Mouse (Mus musculus): Measurements from ENCODE around the gene Cux1. TPM values are rescaled to one million over a fixed set of nuclear protein-coding genes. Genes with fewer than 3 reads are reported as not detected.

Cux1 gene
- polyA plus RNA-seq, 1 experiment from 2014 or later: 126 TPM

DNA sequence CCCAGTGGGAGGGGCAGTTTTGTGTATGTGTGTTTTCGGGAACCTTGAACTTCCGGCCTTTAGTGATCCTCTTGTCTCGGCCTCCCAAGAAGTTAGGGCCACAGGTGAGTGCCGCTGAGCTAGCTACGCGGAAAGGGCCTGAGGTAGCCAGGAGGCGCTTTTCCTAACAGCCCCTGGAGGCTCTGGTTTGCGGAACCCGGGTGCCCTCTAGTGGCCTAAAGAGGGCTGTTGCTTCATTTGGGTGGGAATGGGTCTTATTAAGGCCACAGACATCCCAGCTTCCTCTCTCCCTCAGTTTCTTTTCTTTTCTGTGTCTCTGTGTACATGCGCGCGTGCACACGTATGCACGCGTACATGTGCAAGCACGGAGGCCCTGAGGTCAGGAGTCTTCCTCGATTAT lies 314.4 kb downstream of the Cux1 start:
- peak; percentile 81 for DNase-seq (ENCODE audit: low spot score)

GRCm38 (mm10) chr5:136251004-136251403 lies 316.3 kb downstream of the Cux1 start:
- DNase-seq (ENCODE audit: low spot score): peak; percentile 45

DNA sequence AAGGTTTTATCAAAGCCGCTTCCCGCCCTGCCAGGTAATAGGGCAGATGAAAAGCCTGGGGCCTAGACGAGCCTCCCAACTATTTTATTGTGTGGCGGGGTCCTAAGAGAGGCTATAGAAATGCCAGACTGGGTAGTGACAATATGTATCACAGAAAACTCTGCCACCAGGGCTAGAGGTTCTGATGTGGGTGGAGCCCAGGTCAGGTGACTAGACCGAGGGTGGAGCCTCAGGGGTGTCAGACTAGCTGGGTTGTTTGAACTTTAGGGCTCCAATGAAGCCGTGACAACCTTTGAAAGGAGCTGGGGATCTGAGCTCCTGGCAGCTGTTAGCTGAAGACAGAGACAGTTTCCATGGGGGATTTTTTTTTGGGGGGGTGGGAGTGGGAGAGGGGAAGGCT lies 318.8 kb downstream of the Cux1 start:
- peak; percentile 53 for DNase-seq (ENCODE audit: low spot score)

DNA sequence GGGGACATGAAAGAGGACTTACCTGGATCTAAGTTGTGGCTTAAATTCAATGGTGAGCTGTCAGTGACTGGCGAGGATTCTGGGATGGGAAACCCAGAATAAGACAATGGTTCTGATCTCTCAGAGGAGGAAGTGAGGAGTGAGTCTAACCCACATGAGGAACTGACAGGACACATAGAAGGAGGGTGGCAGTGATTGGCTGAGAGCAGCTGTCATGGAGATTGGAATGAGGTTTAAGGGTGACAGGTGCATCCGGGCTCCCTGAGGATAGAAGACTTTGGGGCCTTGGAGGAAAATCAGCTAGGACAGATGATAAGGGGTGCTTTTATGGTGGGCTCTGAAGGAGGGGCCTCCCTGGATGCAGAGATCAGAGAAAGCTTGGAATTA lies 320.8 kb downstream of the Cux1 start, which contains the start of gene Sh2b2:
Gene Sh2b2 (minus strand): TSS at position 105 of the 387 bp plus-strand sequence.
- DNase-seq (ENCODE audit: low spot score): no peak

- DNase-seq (ENCODE audit: low spot score): peak; percentile 27
These were observed 321.5 kb downstream of the Cux1 start for GRCm38 (mm10) chr5:136245541-136246451.

GRCm38 (mm10) chr5:136244762-136245540 lies 322.3 kb downstream of the Cux1 start:
- peak; percentile 65 for DNase-seq (ENCODE audit: low spot score)

DNA sequence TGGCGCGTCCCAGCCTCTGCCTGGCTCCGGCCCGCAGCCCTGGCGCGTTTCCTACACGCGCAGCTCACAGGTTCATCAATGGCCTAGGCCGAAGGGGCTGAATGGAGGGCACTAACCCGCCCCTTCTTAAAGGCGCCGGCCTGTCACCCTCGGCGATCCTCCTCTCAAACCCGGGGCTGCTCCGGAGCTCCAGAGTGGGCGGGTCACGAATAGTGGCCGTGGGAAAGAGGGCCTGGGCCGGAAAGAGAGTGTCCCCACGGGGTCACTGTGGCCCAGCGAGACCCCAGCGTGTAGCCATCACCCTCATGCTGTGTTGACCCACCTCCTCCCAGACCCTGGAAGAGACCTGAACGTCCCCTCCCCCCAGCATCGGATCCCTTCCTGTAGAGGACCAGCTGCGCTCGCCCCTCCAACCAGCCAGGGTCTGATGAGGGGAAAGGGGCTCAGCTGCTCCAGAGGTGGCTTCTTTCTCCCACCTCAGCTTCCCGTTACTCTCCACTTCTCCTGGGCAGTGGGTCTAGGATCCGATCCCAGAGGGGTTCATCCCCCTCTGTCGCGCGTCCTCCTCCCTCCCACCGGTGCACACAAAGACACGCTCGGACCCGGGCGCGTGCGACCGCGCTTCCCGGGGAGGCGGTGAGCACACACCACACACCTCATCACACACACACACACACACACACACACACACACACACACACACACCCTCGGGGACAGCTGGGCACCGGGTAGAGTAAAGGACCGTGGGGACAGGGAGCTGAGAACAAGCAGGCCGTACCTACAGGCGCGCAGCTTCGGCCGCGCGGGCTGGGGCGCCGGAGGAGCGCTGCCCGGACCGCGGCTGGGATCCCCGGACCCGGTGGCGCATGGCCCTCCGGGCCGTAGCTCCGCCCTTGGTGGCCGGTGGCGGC lies 323.2 kb downstream of the Cux1 start:
- DNase-seq (ENCODE audit: low spot score): peak; percentile 23

DNA sequence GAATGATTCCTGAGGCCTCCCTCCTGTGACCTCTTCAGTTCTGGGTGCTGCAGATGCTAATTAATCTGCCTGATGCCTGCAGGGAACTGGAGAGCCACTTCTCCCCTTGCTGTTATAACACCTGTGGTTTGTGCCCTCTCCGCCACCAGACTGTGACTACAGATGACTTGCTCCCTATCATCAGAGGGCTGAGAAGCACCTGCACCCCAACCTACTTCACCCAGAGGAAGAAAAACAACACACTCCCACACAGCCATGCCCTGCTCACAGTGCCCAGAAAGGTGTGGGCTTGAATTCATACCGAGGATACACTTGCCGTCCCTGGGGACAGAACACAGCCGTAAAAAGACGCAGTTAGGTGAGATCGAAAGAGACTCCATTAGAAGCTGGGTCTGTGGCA lies 326.1 kb downstream of the Cux1 start:
- DNase-seq (ENCODE audit: low spot score): peak; percentile 37

GRCm38 (mm10) chr5:136240381-136240780 lies 326.9 kb downstream of the Cux1 start:
- DNase-seq (ENCODE audit: low spot score): peak; percentile 27

GRCm38 (mm10) chr5:136237607-136238006 lies 329.7 kb downstream of the Cux1 start:
- no peak for DNase-seq (ENCODE audit: low spot score)

DNA sequence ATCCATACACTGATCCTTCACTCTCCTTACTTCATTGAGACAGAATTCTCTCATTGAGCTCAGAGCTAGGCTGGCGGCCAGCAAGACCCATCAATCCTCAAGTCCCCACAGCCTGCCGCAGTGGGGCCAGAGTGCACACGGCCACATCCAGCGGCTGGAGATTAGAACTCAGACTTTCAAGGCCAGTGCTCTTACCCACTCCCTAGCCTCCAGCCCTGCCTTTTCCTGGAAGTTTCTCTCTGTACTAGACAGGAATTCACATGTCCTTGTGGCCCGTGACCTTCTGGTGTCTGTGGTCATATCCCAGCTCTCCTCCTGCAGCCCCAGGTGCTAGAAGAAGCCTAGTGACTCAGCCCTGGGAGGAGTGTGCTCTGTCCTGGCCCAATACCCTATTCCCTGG lies 330.7 kb downstream of the Cux1 start:
- DNase-seq (ENCODE audit: low spot score): no peak

DNA sequence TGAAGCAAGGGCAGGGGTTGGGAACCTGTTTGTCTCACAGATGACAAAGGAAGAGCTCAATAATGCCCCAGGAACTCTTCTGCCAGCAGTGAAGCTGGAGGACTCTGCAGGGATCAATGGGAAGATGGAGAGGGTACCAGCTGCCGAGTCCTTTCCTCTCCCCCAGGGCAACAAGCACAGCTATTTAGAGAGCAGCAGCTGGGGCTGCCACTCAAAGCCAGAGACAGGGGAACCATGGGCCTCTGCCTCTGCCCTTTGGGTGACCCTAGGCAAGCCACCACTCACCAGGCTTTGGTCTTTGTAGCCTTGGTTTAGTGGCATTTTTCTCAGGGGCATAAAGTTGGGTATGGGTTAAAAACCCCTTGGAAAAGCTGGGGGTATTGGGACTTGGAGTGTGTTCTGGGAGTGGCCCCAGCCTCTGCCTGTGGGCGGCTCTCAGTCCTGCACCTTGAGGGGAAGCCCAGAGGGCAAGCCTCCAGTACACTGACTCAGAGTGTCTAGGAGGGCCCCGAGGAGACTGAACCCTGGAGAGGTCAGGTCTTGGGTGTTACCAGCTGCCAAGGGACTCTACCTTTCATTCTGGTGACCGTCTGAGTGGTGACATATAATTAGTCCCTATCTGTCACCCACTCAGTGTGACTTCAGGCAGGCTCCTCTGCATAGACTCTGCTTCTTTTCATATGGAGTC lies 336.8 kb downstream of the Cux1 start:
- DNase-seq (ENCODE audit: low spot score): no peak

DNA sequence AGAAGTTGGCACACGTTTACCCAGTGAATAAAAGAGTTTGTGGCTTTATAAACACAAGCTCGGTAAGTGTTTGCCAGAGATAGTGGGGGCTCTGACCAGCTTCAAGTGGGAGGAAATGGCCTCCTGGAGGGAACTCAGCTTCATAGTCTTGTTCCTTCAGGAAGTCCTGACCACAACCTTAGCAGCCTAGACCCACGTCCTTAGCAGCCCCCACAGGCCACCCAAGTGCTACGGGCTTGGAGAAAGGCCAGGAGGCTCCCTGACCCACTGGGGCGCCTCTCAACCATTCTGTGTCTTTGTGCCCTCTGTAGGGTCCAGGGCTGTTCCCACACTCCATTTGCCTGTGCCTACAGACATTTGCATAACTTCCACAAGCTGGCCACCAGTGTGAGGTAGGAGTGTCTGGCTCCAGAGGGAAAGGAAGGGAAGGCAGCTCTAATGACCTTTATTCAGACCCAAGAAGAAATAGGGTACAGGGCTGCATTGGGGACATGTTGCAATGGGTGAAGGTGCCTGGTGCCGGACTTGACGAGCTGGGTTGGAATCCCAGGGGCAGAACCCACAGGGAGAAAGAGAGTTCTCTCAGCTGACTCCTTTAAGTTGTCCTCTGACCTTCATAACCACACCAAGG lies 340.9 kb downstream of the Cux1 start:
- no peak for DNase-seq (ENCODE audit: low spot score)

DNA sequence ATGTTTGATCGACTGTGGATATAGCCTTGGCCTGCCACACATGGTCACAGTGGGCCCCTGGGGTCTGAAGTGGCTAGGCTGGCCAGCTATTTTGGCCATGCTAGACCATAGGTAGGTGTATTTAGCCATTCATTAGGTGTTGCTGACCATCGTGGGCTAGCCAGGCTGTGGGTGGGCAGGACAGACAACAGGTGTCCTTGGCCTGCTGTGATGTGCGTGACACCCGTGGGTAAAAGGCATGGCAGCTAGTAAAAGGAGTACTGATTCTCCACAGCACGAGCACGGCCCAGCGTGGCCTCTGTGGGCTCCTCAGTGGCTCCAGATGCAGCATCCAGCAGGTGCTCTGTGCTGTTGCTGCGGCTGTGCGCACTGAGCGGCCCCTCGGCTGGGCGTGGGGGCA lies 348.7 kb downstream of the Cux1 start:
- no peak for DNase-seq (ENCODE audit: low spot score)

GRCm38 (mm10) chr5:136217932-136218381 lies 349.3 kb downstream of the Cux1 start:
- DNase-seq (ENCODE audit: low spot score): no peak

DNA sequence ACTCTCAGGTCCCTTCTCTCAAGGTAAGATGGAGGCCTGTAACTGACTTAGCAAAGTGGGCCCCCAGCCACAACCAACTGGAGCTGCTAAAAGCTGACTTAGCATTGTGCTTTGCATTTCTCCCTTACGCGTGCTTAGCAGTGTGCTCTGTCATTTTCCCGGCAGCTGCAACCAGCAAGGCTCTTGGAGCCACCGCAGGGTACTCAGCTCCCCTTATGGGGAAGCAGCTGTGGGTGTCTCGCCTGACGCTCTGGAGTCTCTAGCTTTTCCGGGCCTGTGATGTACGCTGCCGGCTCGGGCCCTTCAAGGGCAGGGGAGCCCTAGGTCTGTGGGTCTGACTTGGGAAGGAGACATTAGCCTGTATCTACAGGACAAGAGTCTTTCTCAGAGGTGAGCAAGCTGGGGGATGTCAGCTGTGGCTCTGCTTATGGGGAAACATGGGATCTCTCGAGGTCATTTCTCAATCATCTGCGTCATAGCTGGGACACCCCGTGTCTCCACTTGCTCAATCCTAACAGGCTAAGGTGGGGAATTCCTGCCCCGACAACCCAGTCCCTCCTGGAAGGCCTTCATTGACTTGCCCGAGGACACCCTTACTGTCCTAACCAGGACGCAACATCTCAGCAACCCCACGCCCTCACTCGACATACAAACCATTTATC lies 350.2 kb downstream of the Cux1 start:
- peak; percentile 57 for DNase-seq (ENCODE audit: low spot score)

- DNase-seq (ENCODE audit: low spot score): no peak
These were observed 351.3 kb downstream of the Cux1 start for GRCm38 (mm10) chr5:136215958-136216357.

GRCm38 (mm10) chr5:136215211-136215610 lies 352.1 kb downstream of the Cux1 start:
- DNase-seq (ENCODE audit: low spot score): peak; percentile 12

DNA sequence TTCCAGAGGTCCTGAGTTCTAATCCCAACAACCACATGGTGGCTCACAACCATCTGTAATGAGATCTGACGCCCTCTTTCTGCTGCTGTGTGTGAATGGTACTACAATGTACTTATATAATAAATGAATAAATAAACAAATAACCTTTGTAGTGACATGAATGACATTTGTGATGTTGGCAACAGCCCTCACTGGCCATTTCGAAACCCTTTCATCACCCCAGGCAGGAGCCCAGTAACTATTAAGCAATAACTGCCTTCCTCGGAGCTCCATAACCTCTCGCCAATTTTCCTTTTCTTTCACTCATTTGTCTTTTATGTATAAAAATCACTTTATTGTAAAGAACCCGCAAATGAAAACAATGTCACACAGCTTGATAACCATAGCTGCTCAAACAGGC lies 353.6 kb downstream of the Cux1 start:
- no peak for DNase-seq (ENCODE audit: low spot score)
